Mouse (Mus musculus) layer of hippocampus, adult 9-11 months (tissue): Measurements from ENCODE around the gene Cdr1.

Experiments
- DNase-seq: peaks from one replicate; pipeline ENCODE4 v3.0.0; 2022

The Cdr1 gene

DNA sequence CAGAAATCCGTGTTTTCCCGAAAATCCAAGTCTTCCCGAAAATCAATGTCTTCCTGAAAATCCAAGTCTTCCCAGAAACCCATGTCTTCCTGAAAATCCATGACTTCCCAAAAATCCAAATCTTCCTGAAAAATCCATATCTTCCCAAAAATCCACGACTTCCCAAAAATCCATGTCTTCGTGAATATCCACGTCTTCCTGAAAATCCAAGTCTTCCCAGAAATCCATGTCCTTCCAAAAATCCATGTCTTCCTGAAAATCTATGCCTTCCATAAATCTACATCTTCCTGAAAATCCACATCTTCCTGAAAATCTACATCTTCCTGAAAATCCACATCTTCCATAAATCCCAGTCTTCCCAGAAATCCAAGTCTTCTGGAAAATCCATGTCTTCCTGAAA, at the start of gene Cdr1:
TSS of gene Cdr1 (minus strand) at position 101 of the 400 bp plus-strand sequence.
- DNase-seq, result no peak

DNA sequence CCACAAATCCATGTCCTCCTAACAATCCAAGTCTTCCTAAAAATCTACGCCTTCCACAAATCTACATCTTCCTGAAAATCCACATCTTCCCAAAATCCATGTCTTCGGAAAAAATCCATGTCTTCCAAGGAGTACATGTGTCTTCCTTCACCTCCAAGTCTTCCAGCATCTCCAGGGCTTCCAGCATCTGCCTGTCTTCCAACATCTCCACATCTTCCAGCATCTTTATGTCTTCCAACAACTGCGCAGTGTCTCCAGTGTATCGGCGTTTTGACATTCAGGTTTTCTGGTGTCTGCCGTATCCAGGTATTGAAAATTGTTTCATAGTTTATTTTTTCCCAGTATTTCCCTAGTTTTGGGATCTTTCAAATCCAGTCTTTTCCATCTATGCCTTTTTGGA, 511 bp upstream of the Cdr1 start:
- no peak for DNase-seq

DNA sequence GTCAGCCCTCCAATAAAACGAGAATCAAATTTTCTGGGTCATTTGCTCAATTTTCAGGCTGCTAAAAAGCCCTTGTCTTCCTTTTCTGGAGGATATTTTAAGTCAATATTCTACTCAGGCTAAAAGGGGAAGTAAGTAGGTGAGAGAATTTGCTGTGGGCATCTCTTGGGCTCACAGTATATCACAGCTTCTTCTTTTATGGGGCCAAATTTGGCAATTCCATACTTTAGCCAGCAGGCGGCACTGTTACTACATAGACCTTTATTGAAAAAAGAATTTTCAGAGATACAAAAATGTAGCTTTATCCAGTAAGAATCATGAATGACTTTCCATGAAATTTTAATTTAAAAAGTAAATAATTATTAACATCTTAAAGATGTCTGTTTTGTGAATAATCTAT, 18.8 kb downstream of the Cdr1 start:
- DNase-seq, result peak; percentile 8

GRCm38 (mm10) chrX:61161249-61161648, 24.1 kb downstream of the Cdr1 start:
- no peak for DNase-seq

DNA sequence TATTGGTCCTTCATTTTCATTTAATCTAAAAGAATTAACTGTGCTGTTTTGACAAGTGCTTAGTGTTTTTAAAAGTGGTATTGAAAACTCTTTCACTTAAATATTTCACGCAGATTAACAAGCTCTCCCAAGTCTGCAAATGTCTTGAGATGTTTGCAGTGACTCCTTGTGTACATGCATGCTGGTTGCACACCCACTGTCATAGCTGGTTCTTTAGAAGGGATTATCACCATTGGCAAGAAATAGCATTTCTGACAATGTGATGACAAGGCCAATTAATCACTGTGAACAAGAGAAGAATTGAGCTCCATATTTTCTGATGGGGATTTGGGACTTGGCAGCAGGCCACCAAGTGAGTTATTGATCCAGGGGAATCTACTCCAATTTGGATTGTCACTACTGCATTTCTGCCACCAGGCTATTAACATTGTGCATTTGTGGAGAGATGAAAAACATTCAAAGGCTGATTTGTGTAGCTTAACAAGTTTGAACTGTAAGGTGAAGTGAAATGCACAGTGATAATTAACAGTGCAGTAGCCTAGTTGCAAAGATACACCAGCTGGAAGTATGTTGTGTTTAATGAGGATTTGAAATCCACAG, 30.6 kb downstream of the Cdr1 start:
- no peak for DNase-seq

DNA sequence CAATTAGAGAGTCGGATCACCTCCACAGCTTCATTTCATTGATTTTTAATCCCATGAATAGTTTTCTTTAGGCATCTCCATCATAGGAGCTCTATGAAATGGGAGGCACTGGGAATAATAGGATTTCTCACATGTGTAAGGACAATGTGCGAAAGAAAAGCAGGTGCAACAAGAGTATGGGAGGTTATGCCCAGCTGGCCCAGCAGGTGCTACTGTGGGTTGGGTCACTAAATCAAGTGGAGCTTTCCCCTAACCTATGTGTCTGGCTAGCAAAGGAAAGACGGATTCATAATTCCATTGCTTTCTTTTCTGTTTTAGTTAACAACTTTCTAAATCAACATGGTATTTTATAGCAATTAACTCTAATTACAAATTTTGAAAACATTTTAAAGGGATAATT, 31.1 kb downstream of the Cdr1 start:
- DNase-seq, result no peak

DNA sequence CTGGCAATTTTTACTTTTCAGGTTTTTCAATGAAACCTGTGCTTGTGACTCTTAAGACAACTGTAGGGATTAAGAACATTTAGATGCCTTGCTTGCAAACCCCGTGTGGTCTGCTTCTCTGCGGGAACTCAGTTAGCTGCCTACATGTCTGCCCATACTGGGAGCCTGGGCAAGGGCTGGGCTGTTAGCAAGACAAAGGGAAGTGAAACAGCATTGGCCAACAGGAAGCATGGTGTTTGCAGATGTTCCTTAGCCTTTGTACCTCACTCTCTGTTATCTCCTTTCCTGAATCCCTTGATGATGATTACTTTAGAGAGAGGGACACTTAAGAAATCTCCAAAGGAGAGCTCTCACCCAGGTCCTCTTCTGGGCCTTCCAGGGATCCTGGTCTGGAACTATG, 38.8 kb downstream of the Cdr1 start:
- no peak for DNase-seq

- no peak for DNase-seq
Measured at GRCm38 (mm10) chrX:61145416-61145815, 39.9 kb downstream of the Cdr1 start.

GRCm38 (mm10) chrX:61134592-61134991, 50.8 kb downstream of the Cdr1 start:
- DNase-seq, result no peak
